Mouse (Mus musculus): Measurements from ENCODE around the gene Tgfb2. TPM values are rescaled to one million over a fixed set of nuclear protein-coding genes. Genes with fewer than 3 reads are reported as not detected.
A peak's percentile ranks its signal among the peaks of the same experiment; 100 is the strongest.

The Tgfb2 gene
- total RNA-seq (2017), result not detected in 2 replicates

GRCm38 (mm10) chr1:186705915-186706248, at the start of gene Tgfb2:
Tgfb2 (minus strand) TSS chr1:186705989.
- peak; percentile 34 for ATAC-seq (replicated peaks; ENCODE audit: low read depth, poor library complexity, severe bottlenecking)

- ATAC-seq (replicated peaks; ENCODE audit: low read depth, poor library complexity, severe bottlenecking), result peak; percentile 24
Observed at GRCm38 (mm10) chr1:186749675-186750283, 44.0 kb upstream of the Tgfb2 start.

- peak; percentile 97 for ATAC-seq (replicated peaks; ENCODE audit: low read depth, poor library complexity, severe bottlenecking)
Observed at GRCm38 (mm10) chr1:186748724-186749653, 43.2 kb upstream of the Tgfb2 start, which contains the start of gene Rrp15. Rrp15 (minus strand) TSS chr1:186749358.

DNA sequence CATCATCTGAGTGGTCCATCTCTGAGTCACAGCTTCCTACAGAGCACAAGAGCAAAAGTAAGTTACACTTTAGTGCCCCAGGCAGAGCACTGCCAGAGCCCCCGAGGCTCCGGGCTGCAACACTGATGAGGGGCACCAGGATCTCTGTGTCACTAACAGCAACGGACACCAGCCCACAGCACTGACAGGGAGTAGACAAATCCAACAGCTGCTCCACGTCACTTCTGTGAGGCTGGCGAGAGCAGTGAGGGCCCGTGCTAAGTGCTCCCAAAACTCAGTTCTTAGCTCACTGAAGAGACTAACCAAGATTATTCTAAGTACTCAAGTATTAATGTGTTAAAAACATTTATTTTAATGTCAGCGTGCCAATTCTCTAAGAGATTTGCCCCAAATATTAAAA, 34.0 kb upstream of the Tgfb2 start:
- ATAC-seq (replicated peaks; ENCODE audit: low read depth, poor library complexity, severe bottlenecking), result no peak

- no peak for ATAC-seq (replicated peaks; ENCODE audit: low read depth, poor library complexity, severe bottlenecking)
Observed at GRCm38 (mm10) chr1:186735537-186735936, 29.7 kb upstream of the Tgfb2 start.

- ATAC-seq (replicated peaks; ENCODE audit: low read depth, poor library complexity, severe bottlenecking), result no peak
Observed at GRCm38 (mm10) chr1:186733052-186733451, 27.3 kb upstream of the Tgfb2 start.

- ATAC-seq (replicated peaks; ENCODE audit: low read depth, poor library complexity, severe bottlenecking), result peak; percentile 62; the same call in 1 of the 2 replicates
Observed at GRCm38 (mm10) chr1:186728778-186729177, 23.0 kb upstream of the Tgfb2 start.

DNA sequence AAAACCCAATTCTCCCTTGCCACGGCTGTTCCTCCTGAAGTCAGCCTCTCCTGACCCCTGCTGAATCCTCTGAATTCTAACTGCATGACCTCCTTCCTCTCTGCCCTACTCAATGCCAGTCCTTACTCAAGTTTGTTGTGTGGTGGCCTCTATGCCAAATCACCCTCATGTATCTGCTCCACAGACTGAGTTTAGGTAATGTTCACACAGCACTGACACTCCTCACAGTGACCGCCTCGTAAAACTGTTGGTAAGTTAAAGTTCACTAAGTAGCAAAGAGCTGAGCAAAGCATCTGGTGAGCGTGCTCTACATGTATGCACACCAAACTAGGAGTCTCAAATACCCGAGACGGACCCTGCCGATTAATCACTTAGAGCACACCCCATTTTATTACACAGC, 20.3 kb upstream of the Tgfb2 start:
- ATAC-seq (replicated peaks; ENCODE audit: low read depth, poor library complexity, severe bottlenecking), result no peak

DNA sequence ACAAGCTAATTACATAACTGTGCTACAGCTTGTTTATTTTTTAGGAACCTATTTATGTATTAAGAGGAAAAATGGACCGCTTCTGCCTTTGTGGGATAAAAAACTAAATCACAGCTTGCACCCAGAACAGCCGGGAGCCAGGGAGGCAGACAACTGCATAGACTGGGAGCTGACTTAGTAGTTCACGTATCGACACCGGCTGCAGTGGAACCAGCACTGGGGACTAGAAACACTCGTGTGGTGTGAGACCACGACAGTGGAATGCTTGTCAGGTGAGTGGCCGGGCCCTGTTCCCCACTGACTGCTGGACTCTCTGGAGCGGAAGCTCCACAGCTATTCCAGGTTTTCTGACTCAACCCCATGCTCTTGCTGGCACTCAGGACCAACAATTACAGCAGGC, 16.5 kb upstream of the Tgfb2 start:
- ATAC-seq (replicated peaks; ENCODE audit: low read depth, poor library complexity, severe bottlenecking), result 0 out of 2 replicates have a peak, but pooled peaks have one; percentile 7

DNA sequence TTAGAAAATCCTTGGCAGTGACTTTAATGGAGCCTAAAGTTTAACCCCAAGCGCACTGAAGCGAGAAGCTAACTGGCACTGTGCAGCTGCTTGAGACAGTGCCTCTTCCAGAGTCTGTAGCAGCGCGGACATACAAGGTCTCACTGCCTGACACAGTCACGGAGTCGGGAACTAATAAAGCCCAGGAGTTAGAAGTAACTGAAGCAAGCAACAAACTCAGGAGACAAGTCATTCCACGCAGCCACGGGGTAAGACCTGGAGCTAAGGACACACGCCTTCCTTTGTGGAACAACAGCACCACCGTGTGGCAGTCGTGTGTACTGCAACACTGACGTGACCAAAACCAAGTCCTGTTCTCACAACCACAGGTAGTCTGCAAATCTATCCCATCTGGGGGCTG, 16.1 kb upstream of the Tgfb2 start:
- peak; percentile 97 for ATAC-seq (replicated peaks; ENCODE audit: low read depth, poor library complexity, severe bottlenecking)

- no peak for ATAC-seq (replicated peaks; ENCODE audit: low read depth, poor library complexity, severe bottlenecking)
Observed at GRCm38 (mm10) chr1:186721166-186721565, 15.4 kb upstream of the Tgfb2 start.

GRCm38 (mm10) chr1:186719708-186720107, 13.9 kb upstream of the Tgfb2 start:
- no peak; the same call in 1 of the 2 replicates for ATAC-seq (replicated peaks; ENCODE audit: low read depth, poor library complexity, severe bottlenecking)

GRCm38 (mm10) chr1:186718881-186719280, 13.1 kb upstream of the Tgfb2 start:
- ATAC-seq (replicated peaks; ENCODE audit: low read depth, poor library complexity, severe bottlenecking), result no peak

DNA sequence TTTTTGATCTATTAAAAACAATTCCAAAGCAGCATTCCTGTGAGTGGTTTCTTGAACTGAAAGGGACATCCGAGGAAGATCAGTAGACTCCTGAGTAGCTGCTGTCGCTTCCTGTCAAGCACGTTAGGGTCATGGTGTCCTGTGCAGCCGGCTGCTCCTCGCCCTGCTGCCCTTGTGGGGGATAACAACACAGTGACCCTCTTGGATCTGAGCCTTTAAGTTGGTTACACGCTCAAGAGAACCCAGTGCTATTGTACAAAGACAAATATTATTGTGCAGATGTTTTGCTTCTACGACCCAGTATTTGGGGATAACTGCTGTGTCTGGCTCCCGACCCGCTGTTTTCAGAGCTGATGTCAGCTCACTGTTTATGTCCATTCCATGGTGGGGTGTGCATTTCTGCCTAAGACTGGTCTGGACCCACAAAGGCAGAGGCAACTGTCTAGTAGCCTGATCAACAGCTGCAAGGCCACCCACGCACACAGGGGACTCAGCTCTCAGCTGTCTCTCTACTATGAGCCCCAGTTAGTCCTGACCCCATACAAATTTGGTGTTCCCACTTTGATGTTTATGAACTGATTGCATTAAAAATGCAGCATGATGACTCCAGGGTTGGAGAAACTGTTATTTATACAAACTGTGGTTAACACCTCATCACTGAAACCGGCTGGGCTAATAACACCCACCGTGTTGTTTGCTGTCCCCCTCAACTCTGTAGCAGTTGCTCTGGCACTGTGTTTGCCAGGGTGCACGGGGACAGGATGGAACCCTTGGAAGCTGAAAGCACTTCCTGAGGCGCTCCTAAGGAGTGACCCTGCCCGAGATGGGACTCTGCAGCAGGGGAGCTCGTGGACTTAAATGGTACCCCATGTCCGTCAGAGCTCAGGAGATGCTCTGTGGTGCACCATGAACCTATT, 9.4 kb upstream of the Tgfb2 start:
- no peak for ATAC-seq (replicated peaks; ENCODE audit: low read depth, poor library complexity, severe bottlenecking)

DNA sequence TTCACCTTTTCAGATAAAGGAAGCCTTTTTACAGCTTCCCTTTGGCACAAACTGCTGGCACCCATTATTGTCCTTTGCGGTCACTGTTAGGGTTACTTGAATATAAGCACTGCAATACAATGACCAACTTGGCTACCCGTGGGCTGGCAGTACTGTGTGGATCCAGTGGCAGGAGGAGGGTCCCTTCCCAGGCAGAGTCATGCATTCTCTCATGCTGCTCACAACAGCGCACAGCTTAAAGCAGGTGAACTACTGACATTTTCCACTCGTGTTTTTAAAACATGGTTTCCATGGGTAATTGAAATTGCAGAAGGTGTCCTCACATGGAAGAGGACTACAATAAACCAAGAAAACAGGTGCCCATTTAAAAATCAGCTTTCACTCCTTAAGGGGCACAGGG, 8.4 kb upstream of the Tgfb2 start:
- no peak for ATAC-seq (replicated peaks; ENCODE audit: low read depth, poor library complexity, severe bottlenecking)

DNA sequence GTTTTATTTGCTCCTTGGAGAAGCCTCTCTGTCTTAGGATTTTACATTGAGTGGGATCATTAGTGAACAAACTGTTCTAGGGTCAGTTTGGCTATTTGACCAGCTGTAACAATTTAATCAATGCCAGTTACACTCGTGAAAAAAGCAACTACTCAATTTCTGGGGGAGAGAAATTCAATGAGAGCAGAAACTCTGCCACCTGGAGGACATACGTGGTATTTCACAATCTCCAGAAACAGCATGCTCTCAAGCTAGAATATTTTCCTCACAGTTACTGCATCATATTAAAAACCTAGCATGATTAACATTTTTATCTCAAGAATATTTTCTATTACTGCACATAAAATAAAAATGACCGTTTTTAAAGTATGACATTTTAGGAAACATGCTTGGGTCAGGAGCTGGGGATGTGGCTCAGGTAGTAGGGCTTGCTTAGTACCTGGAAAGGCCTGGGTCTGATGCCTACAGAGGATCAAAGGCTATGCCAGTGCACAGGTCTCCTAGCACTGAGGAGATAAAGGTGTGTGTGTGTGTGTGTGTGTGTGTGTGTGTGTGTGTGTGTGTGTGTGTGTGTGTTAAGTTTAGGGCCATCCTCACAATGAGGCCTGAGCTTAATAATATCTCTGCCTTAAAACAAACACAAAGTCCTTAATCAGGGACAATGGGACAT, 7.1 kb upstream of the Tgfb2 start:
- peak; percentile 78 for ATAC-seq (replicated peaks; ENCODE audit: low read depth, poor library complexity, severe bottlenecking)

- peak; percentile 42 for ATAC-seq (replicated peaks; ENCODE audit: low read depth, poor library complexity, severe bottlenecking)
Observed at GRCm38 (mm10) chr1:186705203-186705914, 430 bp downstream of the Tgfb2 start.

GRCm38 (mm10) chr1:186703980-186704701, 1.6 kb downstream of the Tgfb2 start:
- ATAC-seq (replicated peaks; ENCODE audit: low read depth, poor library complexity, severe bottlenecking), result peak; percentile 29
